Comparison of ENCODE assay signal across 8 mouse cellular contexts in genomic region chr9:105494553-105495315, GRCm38 (mm10). TPM values are rescaled to one million over a fixed set of nuclear protein-coding genes. Genes with fewer than 3 reads are reported as not detected.
A peak's percentile ranks its signal among the peaks of the same experiment; 100 is the strongest.
DNase-seq lines count a peak whose midpoint lies in the region; ATAC-seq and TF ChIP-seq lines count a peak whose summit lies in the region.

No protein-coding gene starts in this region.

- in situ Hi-C loops in ES-E14 (cut with MboI; ENCODE audit: low sequenced_read_pairs in 2 of 2, unreplicated experiment in 2 of 2): no loop called here

- no peaks in the 10 kb centered on the region for H3K4me1 ChIP-seq in ES-E14 (ENCODE audit: control insufficient read depth in 2 of 2, insufficient read depth in 2 of 2, low read length in 2 of 2, poor library complexity in 1 of 2)
- H3K4me1 ChIP-seq in forebrain, embryonic 16.5 days (replicated peaks; ENCODE audit: control insufficient read depth, insufficient read depth, low read length): peaks cover 13% of the 10 kb centered on the region
- peaks cover 14% of the 10 kb centered on the region for H3K4me1 ChIP-seq in lung, embryonic 15.5 days

- H3K9ac ChIP-seq in ES-E14 (ENCODE audit: insufficient read depth, low read depth, low read length, poor library complexity, severe bottlenecking): peak overlapping the region; percentile 93
- H3K9ac ChIP-seq in forebrain, embryonic 16.5 days (replicated peaks; ENCODE audit: low read depth, low read length): peak overlapping the region; percentile 82
- peak overlapping the region; percentile 86 for H3K9ac ChIP-seq in lung, embryonic 15.5 days

- WGBS in forebrain, embryonic 16.5 days: under 1% methylated on average over 54 of the region's 83 CpGs
- 1% methylated on average over 65 of the region's 83 CpGs for WGBS in lung, embryonic 15.5 days

- H3K36me3 ChIP-seq in ES-E14 (ENCODE audit: control insufficient read depth, insufficient read depth, low read length, poor library complexity, severe bottlenecking): no peaks in the 10 kb centered on the region
- no peaks in the 10 kb centered on the region for H3K36me3 ChIP-seq in forebrain, embryonic 16.5 days (ENCODE audit: control insufficient read depth, insufficient read depth)
- no peaks in the 10 kb centered on the region for H3K36me3 ChIP-seq in lung, embryonic 15.5 days

- H3K27me3 ChIP-seq in forebrain, embryonic 16.5 days (replicated peaks; ENCODE audit: control insufficient read depth, insufficient read depth, low read length): no peaks in the 10 kb centered on the region
- H3K27me3 ChIP-seq in lung, embryonic 15.5 days: no peaks in the 10 kb centered on the region

- H3K9me3 ChIP-seq in ES-E14 (ENCODE audit: control insufficient read depth, insufficient read depth, low read depth, low read length): no peaks in the 10 kb centered on the region
- H3K9me3 ChIP-seq in forebrain, embryonic 16.5 days (ENCODE audit: control insufficient read depth, low read length): no peaks in the 10 kb centered on the region
- no peaks in the 10 kb centered on the region for H3K9me3 ChIP-seq in lung, embryonic 15.5 days

- peak; percentile 70 for DNase-seq in ES-E14 (ENCODE audit: low read depth, low spot score)
- peak; percentile 98 for DNase-seq in cerebellum, adult 11-12 months
- peak; percentile 97 for DNase-seq in heart, postnatal 4 days
- DNase-seq in layer of hippocampus, adult 8-10 months (ENCODE audit: low spot score in 2 of 2): peak; percentile 92 to 96
- peak; percentile 96 for DNase-seq in ovary, adult 18-20 months (ENCODE audit: low spot score)
- DNase-seq in thymus, postnatal 0 days (ENCODE audit: low spot score): peak; percentile 94

- H3K4me3 ChIP-seq in ES-E14 (ENCODE audit: insufficient read depth in 1 of 2, low read depth in 1 of 2, low read length in 2 of 2, poor library complexity in 1 of 2, severe bottlenecking in 1 of 2): peak overlapping the region; percentile 91 to 92
- peak overlapping the region; percentile 70 for H3K4me3 ChIP-seq in forebrain, embryonic 16.5 days (replicated peaks; ENCODE audit: low read length)
- H3K4me3 ChIP-seq in lung, embryonic 15.5 days: peak overlapping the region; percentile 86

- peak overlapping the region; percentile 83 for H3K27ac ChIP-seq in ES-E14 (ENCODE audit: insufficient read depth, low read depth, low read length, poor library complexity, severe bottlenecking)
- peak overlapping the region; percentile 94 for H3K27ac ChIP-seq in forebrain, embryonic 16.5 days (ENCODE audit: low read length)
- H3K27ac ChIP-seq in lung, embryonic 15.5 days: peak overlapping the region; percentile 98

- H3K4me2 ChIP-seq in forebrain, embryonic 16.5 days (ENCODE audit: low read length): peak overlapping the region; percentile 97
- H3K4me2 ChIP-seq in lung, embryonic 15.5 days: peak overlapping the region; percentile 95

- ATAC-seq in forebrain, embryonic 16.5 days: peak; percentile 99
- peak; percentile 100 for ATAC-seq in lung, embryonic 15.5 days (ENCODE audit: borderline replicate concordance, extremely low read depth, low FRiP score, low TSS enrichment)

TF ChIP-seq in ES-E14, 5 proteins besides CTCF, POLR2A, EP300 and RAD21:
- TF ChIP-seq MAFK (IDR thresholded peaks at IDR 0.05; ENCODE audit: insufficient read depth, low read depth, low read length) (no peak), ZC3H11A (IDR thresholded peaks at IDR 0.05; ENCODE audit: borderline replicate concordance, low read depth, low read length) (no peak), ZNF384 (IDR thresholded peaks at IDR 0.05; ENCODE audit: low read depth, low read length) (no peak), CHD2 (IDR thresholded peaks at IDR 0.05; ENCODE audit: low read depth, low read length) (no peak), HCFC1 (IDR thresholded peaks at IDR 0.05; ENCODE audit: borderline replicate concordance, insufficient read depth, low read length) (no peak)

RNA-seq across cellular contexts. Expression of gene Atp2c1, which starts 32.4 kb away (rescaled TPM):
- total RNA-seq in ES-E14 (2012; rRNA removed): 92.4 and 100 TPM in 2 replicates
- polyA plus RNA-seq in forebrain, embryonic 16.5 days (2015; fragmentation: Nextera tagmentation; extraction: Ambion mirVana): 90.1 and 96.2 TPM in 2 replicates
- total RNA-seq in heart, postnatal 4 days (2021): 10 to 100 TPM; 45.6 to 56.2 TPM
- 100 to 1,000 TPM; 215 to 254 (median 238) TPM for total RNA-seq in layer of hippocampus, adult 8-10 months (2022)
- 62.5 and 73.8 TPM in 2 replicates for polyA plus RNA-seq in lung, embryonic 15.5 days (2015; fragmentation: Nextera tagmentation; extraction: Ambion mirVana)
- 28.8 and 37.7 TPM in 2 replicates for polyA plus RNA-seq in thymus, postnatal 0 days (2015; fragmentation: Nextera tagmentation; extraction: Ambion mirVana)

Comparison
In these comparisons a context has a peak if more than half of its experiments do, and no peak if none do; other contexts are left out.
1. Peak in every context shown above with its lines: DNase-seq, ATAC-seq, H3K4me3 ChIP-seq and H3K27ac ChIP-seq.